Mouse (Mus musculus) stomach, embryonic 14.5 days (tissue): Measurements from ENCODE around the gene Ttll10. TPM values are rescaled to one million over a fixed set of nuclear protein-coding genes. Genes with fewer than 3 reads are reported as not detected.
A peak's percentile ranks its signal among the peaks of the same experiment; 100 is the strongest.

Source experiments
- microRNA counts: library from miRNA; unstranded; fragments of <30 nt; microRNA quantifications from one replicate; lab custom pipeline; 2016
- microRNA-seq: library from miRNA; unstranded; fragments of <30 nt; microRNA quantifications from one replicate; pipeline ENCODE4, GENCODE M21; 2016
- polyA plus RNA-seq: library from polyadenylated mRNA; unstranded; fragments of >200 nt; fragmentation: Nextera tagmentation; extraction: Ambion mirVana; gene quantifications from 2 replicates; pipeline ENCODE4 v1.2.1, GENCODE M21; 2014

Gene Ttll10
- polyA plus RNA-seq, 1 experiment from 2014 or later, result 6.0 TPM

MicroRNA genes within 50 kb of the gene (microRNA counts, 519-probe panel; counts per million panel counts)
- microRNA mmu-miR-200a (lab: Ali Mortazavi, UCI) (3,945 counts per million, percentile 77 among the panel's probes with 10 or more counts), microRNA mmu-miR-200b (lab: Ali Mortazavi, UCI) (4,654 counts per million, percentile 91 among the panel's probes with 10 or more counts), microRNA mmu-miR-429 (lab: Ali Mortazavi, UCI) (5,013 counts per million, percentile 94 among the panel's probes with 10 or more counts)

Small RNA genes within 50 kb of the gene (microRNA-seq; reads per million reads assigned to microRNA genes)
- 1,417 reads per million, percentile 75 among the genes with 10 or more reads in this experiment for gene Mir200a
- gene Mir200b, result 9,121 reads per million, percentile 93 among the genes with 10 or more reads in this experiment
- 26,776 reads per million, percentile 98 among the genes with 10 or more reads in this experiment for gene Mir429

Other genes with a start within 250 kb of the Ttll10 start
- gene Ccnl2, start 246.9 kb downstream of the Ttll10 start, polyA plus RNA-seq, result 193 and 209 TPM in 2 replicates
- gene Aurkaip1, start 228.1 kb downstream of the Ttll10 start, polyA plus RNA-seq, result 125 and 132 TPM in 2 replicates
- 91.5 and 96.7 TPM in 2 replicates for gene Mxra8, start 219.7 kb downstream of the Ttll10 start, polyA plus RNA-seq
- 6.3 and 6.6 TPM in 2 replicates for gene Dvl1, start 212.0 kb downstream of the Ttll10 start, polyA plus RNA-seq
- gene Tas1r3, start 196.1 kb downstream of the Ttll10 start, polyA plus RNA-seq, result 0.32 and 0.35 TPM in 2 replicates
- gene Cptp, start 190.0 kb downstream of the Ttll10 start, polyA plus RNA-seq, result 16.9 and 17.3 TPM in 2 replicates
- gene Ints11, start 189.9 kb downstream of the Ttll10 start, polyA plus RNA-seq, result 67.7 and 70.1 TPM in 2 replicates
- gene Pusl1, start 167.6 kb downstream of the Ttll10 start, polyA plus RNA-seq, result 45.7 and 50.5 TPM in 2 replicates
- gene Acap3, start 167.6 kb downstream of the Ttll10 start, polyA plus RNA-seq, result 16.0 and 19.4 TPM in 2 replicates
- 107 TPM in 2 replicates for gene Ube2j2, start 115.6 kb downstream of the Ttll10 start, polyA plus RNA-seq
- gene C1qtnf12, start 97.1 kb downstream of the Ttll10 start, polyA plus RNA-seq, result 38.6 and 40.5 TPM in 2 replicates
- gene B3galt6, start 66.8 kb downstream of the Ttll10 start, polyA plus RNA-seq, result 18.6 and 18.9 TPM in 2 replicates
- 163 and 171 TPM in 2 replicates for gene Sdf4, start 66.5 kb downstream of the Ttll10 start, polyA plus RNA-seq
- gene Tnfrsf4, start 45.6 kb downstream of the Ttll10 start, polyA plus RNA-seq, result 0.34 and 0.41 TPM in 2 replicates
- 2.7 and 3.2 TPM in 2 replicates for gene Tnfrsf18, start 33.2 kb downstream of the Ttll10 start, polyA plus RNA-seq
- gene 9430015G10Rik, start 50.6 kb upstream of the Ttll10 start, polyA plus RNA-seq, result 35.9 and 38.4 TPM in 2 replicates
- 0.19 and 0.45 TPM in 2 replicates for gene Rnf223, start 71.1 kb upstream of the Ttll10 start, polyA plus RNA-seq
- 83.0 and 84.1 TPM in 2 replicates for gene Agrn, start 138.1 kb upstream of the Ttll10 start, polyA plus RNA-seq
- 0.48 and 1.3 TPM in 2 replicates for gene Isg15, start 141.4 kb upstream of the Ttll10 start, polyA plus RNA-seq
- gene AW011738, start 143.9 kb upstream of the Ttll10 start, polyA plus RNA-seq, result 0.41 and 0.82 TPM in 2 replicates
- 0.55 and 1.3 TPM in 2 replicates for gene Perm1, start 156.5 kb upstream of the Ttll10 start, polyA plus RNA-seq
- gene Plekhn1, start 175.4 kb upstream of the Ttll10 start, polyA plus RNA-seq, result 21.2 and 22.8 TPM in 2 replicates
- gene Noc2l, start 176.6 kb upstream of the Ttll10 start, polyA plus RNA-seq, result 75.6 and 79.8 TPM in 2 replicates
- gene Samd11, start 196.2 kb upstream of the Ttll10 start, polyA plus RNA-seq, result 0.28 TPM in 1 of 2 replicates, not detected in the other